Mouse (Mus musculus): ENCODE results near the gene Fam32a. TPM values are rescaled to one million over a fixed set of nuclear protein-coding genes. Genes with fewer than 3 reads are reported as not detected.
A peak's percentile ranks its signal among the peaks of the same experiment; 100 is the strongest.

The Fam32a gene
- polyA plus RNA-seq, 1 experiment = 55.0 TPM

GRCm38 (mm10) chr8:72239499-72240402 lies 20.2 kb downstream of the Fam32a start, which contains the start of gene Ap1m1:
Gene Ap1m1, plus strand, starts transcription at chr8:72240018.
- peak; percentile 98 for DNase-seq (ENCODE audit: low read depth, low spot score)
- WGBS = under 1% methylated on average over 54 of the region's 54 CpGs

GRCm38 (mm10) chr8:72240403-72240763 lies 20.9 kb downstream of the Fam32a start:
- 1% methylated on average over 24 of the region's 24 CpGs for WGBS
- no peak for DNase-seq (ENCODE audit: low read depth, low spot score)

GRCm38 (mm10) chr8:72240951-72241350 lies 21.4 kb downstream of the Fam32a start:
- 65% methylated on average over 7 of the region's 7 CpGs for WGBS
- no peak for DNase-seq (ENCODE audit: low read depth, low spot score)

DNA sequence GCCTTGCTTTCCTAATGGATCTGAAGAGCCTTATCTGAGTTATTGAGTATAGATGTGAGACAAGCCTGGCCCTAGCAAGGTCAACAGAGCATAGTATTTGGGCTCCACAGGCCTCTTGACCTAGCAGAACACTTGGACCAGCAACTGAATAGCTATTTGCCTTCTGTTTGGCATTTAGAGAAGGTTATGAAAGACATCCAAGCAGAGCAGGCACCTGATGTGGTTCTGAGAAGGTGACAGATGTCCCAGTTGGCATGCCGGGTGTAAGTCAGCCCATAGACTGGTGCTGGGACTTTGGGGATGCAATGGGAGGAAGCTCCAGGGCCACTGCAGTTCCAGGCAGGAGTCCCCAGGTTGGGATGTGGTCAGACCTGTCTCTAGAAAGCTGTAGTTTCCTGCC lies 22.7 kb downstream of the Fam32a start:
- DNase-seq (ENCODE audit: low read depth, low spot score) = no peak
- 91% methylated on average over 1 of the region's 1 CpGs for WGBS

GRCm38 (mm10) chr8:72244610-72245009 lies 25.1 kb downstream of the Fam32a start:
- DNase-seq (ENCODE audit: low read depth, low spot score) = no peak

DNA sequence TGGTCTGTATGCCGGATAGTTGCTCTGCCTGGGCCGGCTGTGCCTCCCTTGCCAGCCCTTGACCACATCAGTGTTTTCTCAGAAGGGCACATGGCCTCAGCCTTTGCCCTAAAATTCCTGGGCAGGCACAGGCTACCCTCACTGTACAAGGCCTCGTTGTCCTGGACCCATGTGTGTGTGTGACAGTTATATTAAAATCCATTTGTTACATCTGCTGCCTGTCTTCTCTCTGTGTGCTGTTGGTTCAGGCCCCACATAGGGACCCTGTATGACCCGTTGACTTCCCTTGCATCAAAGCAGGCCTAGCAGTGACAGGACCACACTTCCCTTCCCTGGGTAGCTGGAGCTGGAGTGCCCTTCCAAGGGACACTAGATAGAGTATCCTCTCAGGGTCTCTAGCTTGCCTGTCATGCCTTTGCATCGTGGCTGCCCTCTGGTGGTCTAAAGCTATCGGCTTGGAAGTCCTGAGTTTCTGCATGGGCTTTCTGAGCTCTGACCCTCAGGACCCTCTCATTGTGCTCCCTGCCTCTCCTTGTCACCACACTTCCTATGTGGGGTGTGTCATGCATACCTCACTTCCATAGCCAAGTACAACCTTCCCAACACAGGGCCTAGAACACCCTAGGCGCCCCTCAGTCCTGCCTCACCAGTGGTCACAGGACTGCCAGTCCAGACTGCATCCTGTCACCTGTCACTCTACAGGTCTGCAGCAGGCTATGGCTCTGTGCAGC lies 37.8 kb downstream of the Fam32a start:
- WGBS = 60% methylated on average over 7 of the region's 7 CpGs

More at GRCm38 (mm10) chr8:72244610-72245009, 25.1 kb downstream of the Fam32a start:
- WGBS = 61% methylated on average over 2 of the region's 2 CpGs

DNA sequence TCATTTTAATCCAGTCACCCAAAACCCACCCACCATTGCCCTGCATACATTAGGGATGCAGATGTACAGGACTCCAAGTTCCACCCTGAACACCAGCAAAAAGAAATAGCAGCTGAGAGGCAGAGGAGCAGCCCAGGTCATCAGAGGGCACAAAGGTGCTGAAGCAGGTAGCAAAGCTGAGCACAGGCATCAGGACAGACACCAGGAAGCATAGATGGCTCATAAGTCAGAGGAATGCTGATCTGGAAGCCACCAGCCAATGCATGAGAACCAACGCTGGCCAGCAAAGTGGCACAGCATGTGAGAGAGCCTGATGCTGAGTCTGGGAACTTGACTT lies 38.3 kb downstream of the Fam32a start:
- 82% methylated on average over 1 of the region's 1 CpGs for WGBS
- no peak for DNase-seq (ENCODE audit: low read depth, low spot score)

More for the DNA sequence above, 37.8 kb downstream of the Fam32a start:
- DNase-seq (ENCODE audit: low read depth, low spot score) = no peak

- WGBS = 25% methylated on average over 2 of the region's 2 CpGs
- no peak for DNase-seq (ENCODE audit: low read depth, low spot score)
Measured at GRCm38 (mm10) chr8:72259862-72260261, 40.3 kb downstream of the Fam32a start.

DNA sequence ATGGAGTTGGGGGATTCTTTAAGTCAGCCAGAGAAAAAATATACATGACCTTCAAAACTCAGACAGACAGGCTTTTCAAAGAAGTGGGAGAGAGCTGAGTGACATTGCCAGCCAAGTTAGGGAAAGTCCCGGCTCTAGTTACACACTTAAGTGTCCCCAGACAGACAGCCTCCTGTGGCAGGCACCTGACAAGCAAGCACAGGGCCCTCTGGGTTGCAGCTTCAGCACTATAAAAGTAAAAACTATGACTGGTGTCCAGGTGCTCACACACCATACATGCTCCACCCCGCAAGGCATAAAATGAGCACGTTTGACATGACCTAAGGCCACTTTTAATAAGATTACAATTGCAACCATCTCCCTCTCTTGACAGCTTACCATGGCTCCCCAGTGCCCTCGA lies 41.1 kb downstream of the Fam32a start:
- DNase-seq (ENCODE audit: low read depth, low spot score) = no peak
- 43% methylated on average over 4 of the region's 4 CpGs for WGBS

DNA sequence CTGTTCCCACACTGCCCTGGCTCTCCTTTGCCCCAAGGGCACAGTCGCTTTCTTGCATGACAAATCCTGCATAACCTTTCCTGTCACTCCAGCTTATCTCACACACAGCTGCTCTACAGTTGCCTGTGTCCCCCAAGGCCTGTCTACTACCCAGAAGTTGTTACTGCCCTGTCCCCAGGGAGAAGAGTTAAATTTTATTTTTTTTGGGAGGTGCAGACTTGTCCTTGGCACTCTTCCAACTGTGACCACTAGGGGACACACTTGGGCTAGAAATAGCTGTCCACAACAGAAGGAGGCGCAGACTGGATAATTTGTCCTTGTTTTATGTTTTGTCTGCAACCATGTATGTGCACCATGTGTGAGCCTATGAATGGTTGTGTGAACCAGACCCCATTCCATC lies 41.5 kb downstream of the Fam32a start:
- WGBS = 37% methylated on average over 2 of the region's 2 CpGs
- DNase-seq (ENCODE audit: low read depth, low spot score) = peak; percentile 13

- DNase-seq (ENCODE audit: low read depth, low spot score) = no peak
Measured at GRCm38 (mm10) chr8:72261431-72261830, 41.9 kb downstream of the Fam32a start.

GRCm38 (mm10) chr8:72261872-72262271 lies 42.3 kb downstream of the Fam32a start:
- WGBS = 53% methylated on average over 5 of the region's 5 CpGs
- no peak for DNase-seq (ENCODE audit: low read depth, low spot score)

DNA sequence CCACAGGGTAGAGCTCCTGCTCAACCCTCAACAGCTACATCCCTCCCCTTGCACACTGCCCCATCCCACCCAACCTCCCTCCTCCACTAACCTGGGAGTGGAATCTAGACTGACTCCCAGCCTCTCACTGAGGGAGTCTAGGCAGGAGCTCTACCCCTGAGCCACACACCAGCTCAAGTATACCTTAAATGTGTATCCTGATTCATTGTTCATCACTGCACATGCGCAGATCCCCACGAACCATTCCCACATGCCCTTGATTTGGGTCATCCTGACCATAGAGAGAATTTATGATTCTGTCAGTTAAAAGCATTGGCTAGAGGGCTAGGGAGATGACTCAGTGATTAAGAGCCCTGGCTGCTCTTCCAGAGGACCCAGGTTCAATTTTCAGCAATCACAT lies 43.2 kb downstream of the Fam32a start:
- no peak for DNase-seq (ENCODE audit: low read depth, low spot score)
- 83% methylated on average over 2 of the region's 2 CpGs for WGBS

GRCm38 (mm10) chr8:72263451-72263850 lies 43.9 kb downstream of the Fam32a start:
- no peak for DNase-seq (ENCODE audit: low read depth, low spot score)
- WGBS = 53% methylated on average over 7 of the region's 7 CpGs

GRCm38 (mm10) chr8:72265342-72265741 lies 45.8 kb downstream of the Fam32a start:
- WGBS = 37% methylated on average over 7 of the region's 7 CpGs
- DNase-seq (ENCODE audit: low read depth, low spot score) = no peak

- DNase-seq (ENCODE audit: low read depth, low spot score) = no peak
Measured at GRCm38 (mm10) chr8:72266671-72267070, 47.1 kb downstream of the Fam32a start.

DNA sequence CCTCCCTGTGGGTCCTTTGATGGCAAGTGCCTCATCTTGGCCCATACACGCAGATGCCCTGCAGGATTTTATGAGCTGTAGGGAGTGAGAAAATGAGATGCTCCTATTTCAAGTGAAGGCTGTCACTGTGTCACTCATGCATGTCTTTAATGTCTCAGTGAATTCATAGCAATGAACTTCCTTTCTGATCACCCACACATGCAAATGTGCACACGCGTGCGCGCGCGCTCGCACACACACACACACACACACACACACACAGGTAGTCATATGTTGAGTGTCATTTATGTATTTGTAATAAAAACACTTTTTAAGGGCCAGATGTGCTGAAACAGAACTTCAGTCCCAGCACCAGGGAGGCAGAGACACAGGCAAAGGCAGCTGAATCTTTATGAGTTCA lies 47.6 kb downstream of the Fam32a start:
- DNase-seq (ENCODE audit: low read depth, low spot score) = no peak
- WGBS = over 99% methylated on average over 8 of the region's 8 CpGs

- DNase-seq (ENCODE audit: low read depth, low spot score) = no peak
- 67% methylated on average over 15 of the region's 15 CpGs for WGBS
Measured at GRCm38 (mm10) chr8:72268356-72268755, 48.8 kb downstream of the Fam32a start.

DNA sequence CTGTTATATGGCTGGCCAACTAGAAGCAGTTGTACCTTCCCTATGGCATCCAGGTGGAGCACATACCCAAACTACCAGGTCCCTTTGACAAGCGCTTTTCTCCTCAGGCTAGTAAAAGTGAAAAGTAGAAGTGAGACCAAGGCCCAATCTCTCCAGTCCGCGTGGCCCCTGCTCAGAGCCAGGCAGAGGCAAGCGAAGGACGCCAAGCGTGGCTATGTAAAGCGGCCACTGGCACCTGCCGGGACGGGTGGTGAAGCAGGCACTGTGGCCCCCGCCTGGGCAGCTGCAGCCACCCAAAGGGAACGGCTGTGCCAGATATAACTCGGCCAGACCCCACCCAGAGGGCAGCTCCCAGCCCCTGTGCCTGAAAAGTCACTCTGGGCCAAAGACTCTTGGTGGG lies 51.1 kb downstream of the Fam32a start:
- no peak for DNase-seq (ENCODE audit: low read depth, low spot score)
- 88% methylated on average over 12 of the region's 12 CpGs for WGBS

DNA sequence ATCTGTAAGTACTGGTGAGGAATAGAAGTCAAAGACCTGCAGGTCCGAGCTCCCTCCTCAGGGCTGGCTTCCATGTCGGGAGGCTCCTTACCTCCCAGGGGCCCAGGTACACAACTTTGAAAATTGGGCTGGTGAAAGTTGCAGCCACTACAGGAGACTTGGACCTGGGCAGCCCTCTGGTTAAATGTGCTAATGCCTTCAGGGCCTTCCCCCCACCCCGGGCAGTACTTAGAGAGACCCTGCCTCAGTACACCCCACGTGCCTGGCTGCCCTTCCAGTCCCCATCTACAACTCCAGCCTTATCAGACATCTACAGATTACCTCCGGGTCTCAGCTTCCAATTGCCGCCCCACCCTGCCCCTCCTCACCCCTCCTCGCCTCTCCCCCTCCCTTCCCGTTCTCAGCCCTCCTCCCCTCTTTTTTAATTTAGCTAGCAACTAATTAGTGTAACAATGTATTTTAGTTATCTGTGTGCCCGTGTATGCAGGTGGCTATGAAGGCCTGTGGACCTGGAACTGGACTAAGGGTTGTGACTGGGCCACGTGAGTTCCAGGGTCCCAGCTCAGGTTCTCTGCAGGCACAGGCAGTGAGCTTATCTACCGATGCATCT lies 51.6 kb downstream of the Fam32a start:
- DNase-seq (ENCODE audit: low read depth, low spot score) = no peak
- 58% methylated on average over 11 of the region's 11 CpGs for WGBS

GRCm38 (mm10) chr8:72271691-72272090 lies 52.2 kb downstream of the Fam32a start:
- no peak for DNase-seq (ENCODE audit: low read depth, low spot score)
- WGBS = 51% methylated on average over 3 of the region's 3 CpGs

Data from large intestine, adult 2 months (tissue).